Mouse (Mus musculus): Measurements from ENCODE around the gene Kmt2e. TPM values are rescaled to one million over a fixed set of nuclear protein-coding genes. Genes with fewer than 3 reads are reported as not detected.

Kmt2e gene
- polyA plus RNA-seq, 1 experiment from 2014 or later = 91.5 TPM

GRCm38 (mm10) chr5:23420410-23420809 lies 13.8 kb upstream of the Kmt2e start:
- Histone ChIP-seq H3K4me3 (replicated peaks) (no peak overlapping the region), H3K27ac (0 out of 2 replicates have a peak overlapping the region, but pooled peaks have one; percentile 97), H3K36me3 (peaks cover 23% of the 10 kb centered on the region), H3K4me2 (no peak overlapping the region), H3K4me1 (peaks cover 49% of the 10 kb centered on the region), H3K27me3 (no peaks in the 10 kb centered on the region), H3K9me3 (replicated peaks) (no peaks in the 10 kb centered on the region), H3K9ac (no peak overlapping the region)
- ATAC-seq (replicated peaks; ENCODE audit: low FRiP score) = no peak
- WGBS = 36% methylated on average over 1 of the region's 1 CpGs

DNA sequence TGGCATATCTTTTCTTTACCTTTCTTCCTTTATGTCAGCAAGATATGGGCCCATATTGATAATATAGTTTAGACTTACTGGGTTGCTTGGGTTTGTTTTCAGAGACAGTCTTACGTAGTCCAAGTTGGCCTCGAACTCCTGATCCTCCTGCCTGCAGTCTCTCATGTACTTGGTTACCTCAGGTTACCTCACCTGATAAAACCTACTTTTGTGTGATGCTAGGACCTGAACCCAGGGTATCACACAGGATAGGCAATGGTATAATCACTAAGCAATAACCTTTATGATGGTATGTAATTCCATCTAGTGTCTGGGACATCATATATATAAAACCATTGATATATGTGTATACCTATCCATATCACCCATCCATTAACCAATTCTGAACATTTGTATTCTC lies 12.8 kb upstream of the Kmt2e start:
- 91% methylated on average over 2 of the region's 2 CpGs for WGBS

GRCm38 (mm10) chr5:23423036-23423435 lies 11.2 kb upstream of the Kmt2e start:
- peaks cover 36% of the 10 kb centered on the region for H3K36me3 ChIP-seq
- no peaks in the 10 kb centered on the region for H3K27me3 ChIP-seq
- WGBS = 75% methylated on average over 3 of the region's 3 CpGs
- no peak overlapping the region for H3K4me3 ChIP-seq (replicated peaks)
- no peaks in the 10 kb centered on the region for H3K9me3 ChIP-seq (replicated peaks)
- H3K4me2 ChIP-seq = no peak overlapping the region
- no peak for ATAC-seq (replicated peaks; ENCODE audit: low FRiP score)
- H3K4me1 ChIP-seq = peaks cover 33% of the 10 kb centered on the region
- H3K27ac ChIP-seq = no peak overlapping the region
- H3K9ac ChIP-seq = no peak overlapping the region

More for the DNA sequence above, 12.8 kb upstream of the Kmt2e start:
- Histone ChIP-seq H3K4me1 (peaks cover 42% of the 10 kb centered on the region), H3K27me3 (no peaks in the 10 kb centered on the region), H3K36me3 (peaks cover 27% of the 10 kb centered on the region), H3K4me3 (replicated peaks) (no peak overlapping the region), H3K27ac (no peak overlapping the region), H3K4me2 (no peak overlapping the region), H3K9ac (no peak overlapping the region), H3K9me3 (replicated peaks) (no peaks in the 10 kb centered on the region)
- ATAC-seq (replicated peaks; ENCODE audit: low FRiP score) = no peak

DNA sequence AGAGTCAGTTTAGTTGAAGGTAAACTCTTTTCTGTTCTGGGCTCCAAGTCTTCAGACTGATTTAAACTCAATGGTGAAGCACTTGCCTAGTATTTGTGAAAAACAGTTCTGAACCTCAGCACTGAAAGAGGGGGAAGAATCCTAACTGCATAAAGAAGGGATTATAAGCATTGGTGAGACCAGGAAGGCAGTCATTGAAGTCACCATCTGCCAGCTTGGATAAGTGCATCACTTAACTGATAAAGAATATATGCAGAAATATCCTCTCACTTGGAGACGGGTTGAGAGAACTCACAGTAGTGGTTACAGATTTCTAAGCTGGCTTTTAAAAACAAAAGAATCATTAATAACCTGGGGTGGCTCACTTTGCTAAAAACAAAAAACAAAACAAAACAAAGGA lies 6.7 kb upstream of the Kmt2e start:
- ATAC-seq (replicated peaks; ENCODE audit: low FRiP score) = no peak
- Histone ChIP-seq H3K4me3 (replicated peaks) (no peak overlapping the region), H3K27me3 (no peaks in the 10 kb centered on the region), H3K9me3 (replicated peaks) (no peaks in the 10 kb centered on the region), H3K4me1 (peaks cover 31% of the 10 kb centered on the region), H3K27ac (no peak overlapping the region), H3K4me2 (no peak overlapping the region), H3K9ac (no peak overlapping the region), H3K36me3 (peaks cover 33% of the 10 kb centered on the region)
- 71% methylated on average over 1 of the region's 1 CpGs for WGBS

GRCm38 (mm10) chr5:23431070-23431864 lies 3.0 kb upstream of the Kmt2e start:
- no peaks in the 10 kb centered on the region for H3K27me3 ChIP-seq
- peak overlapping the region; percentile 39 for H3K4me3 ChIP-seq (replicated peaks)
- H3K36me3 ChIP-seq = peaks cover 11% of the 10 kb centered on the region
- H3K4me2 ChIP-seq = peak overlapping the region; percentile 80
- WGBS = 14% methylated on average over 10 of the region's 10 CpGs
- peaks cover 28% of the 10 kb centered on the region for H3K4me1 ChIP-seq
- H3K9ac ChIP-seq = no peak overlapping the region
- no peak for ATAC-seq (replicated peaks; ENCODE audit: low FRiP score)
- H3K27ac ChIP-seq = 0 out of 2 replicates have a peak overlapping the region, but pooled peaks have one; percentile 18
- no peaks in the 10 kb centered on the region for H3K9me3 ChIP-seq (replicated peaks)

DNA sequence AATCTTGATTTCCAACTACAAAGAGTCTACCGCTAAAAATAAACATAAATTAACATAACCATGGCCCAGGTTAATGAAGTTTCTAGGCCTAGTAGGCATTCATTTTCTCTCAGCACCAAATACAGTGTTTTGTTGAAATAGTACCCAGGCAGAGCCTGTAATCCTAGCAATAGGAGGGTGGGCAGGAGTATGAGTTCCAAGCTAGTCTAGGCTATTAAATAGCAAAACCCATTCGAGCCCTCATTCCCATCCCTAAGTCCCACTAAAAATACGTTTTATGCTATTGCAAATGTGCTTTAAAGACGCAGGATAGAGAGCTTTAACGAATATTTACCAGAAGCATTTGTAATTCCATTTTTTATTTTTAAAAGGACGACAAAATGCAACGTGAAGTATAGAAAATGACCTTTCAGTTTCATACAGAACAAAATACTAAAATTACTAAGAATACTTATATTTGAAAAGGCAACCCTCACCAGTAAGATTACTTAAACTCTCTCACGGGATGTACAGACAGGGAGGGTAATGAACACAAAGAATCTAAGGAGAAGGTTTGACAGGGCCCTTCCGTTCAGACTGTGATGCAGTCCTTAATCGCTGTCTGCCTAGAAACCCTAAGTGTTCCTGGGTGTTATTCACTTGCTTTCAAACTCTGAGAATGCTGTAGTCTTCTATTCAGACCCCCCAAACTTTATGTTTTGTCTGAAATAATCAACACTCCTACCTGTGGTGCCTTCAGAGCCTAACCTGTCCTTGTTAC lies 2.1 kb upstream of the Kmt2e start:
- H3K36me3 ChIP-seq = peaks cover 4% of the 10 kb centered on the region
- H3K9me3 ChIP-seq (replicated peaks) = no peaks in the 10 kb centered on the region
- peak overlapping the region; percentile 80 for H3K4me2 ChIP-seq
- peak overlapping the region; percentile 97 for H3K9ac ChIP-seq
- no peak for ATAC-seq (replicated peaks; ENCODE audit: low FRiP score)
- H3K4me1 ChIP-seq = peaks cover 33% of the 10 kb centered on the region
- 2% methylated on average over 10 of the region's 10 CpGs for WGBS
- H3K4me3 ChIP-seq (replicated peaks) = peak overlapping the region; percentile 72
- peak overlapping the region; percentile 100 for H3K27ac ChIP-seq
- H3K27me3 ChIP-seq = no peaks in the 10 kb centered on the region

- H3K27ac ChIP-seq = peak overlapping the region; percentile 100
- under 1% methylated on average over 61 of the region's 61 CpGs for WGBS
Observed at GRCm38 (mm10) chr5:23432708-23433645, 1.3 kb upstream of the Kmt2e start.

DNA sequence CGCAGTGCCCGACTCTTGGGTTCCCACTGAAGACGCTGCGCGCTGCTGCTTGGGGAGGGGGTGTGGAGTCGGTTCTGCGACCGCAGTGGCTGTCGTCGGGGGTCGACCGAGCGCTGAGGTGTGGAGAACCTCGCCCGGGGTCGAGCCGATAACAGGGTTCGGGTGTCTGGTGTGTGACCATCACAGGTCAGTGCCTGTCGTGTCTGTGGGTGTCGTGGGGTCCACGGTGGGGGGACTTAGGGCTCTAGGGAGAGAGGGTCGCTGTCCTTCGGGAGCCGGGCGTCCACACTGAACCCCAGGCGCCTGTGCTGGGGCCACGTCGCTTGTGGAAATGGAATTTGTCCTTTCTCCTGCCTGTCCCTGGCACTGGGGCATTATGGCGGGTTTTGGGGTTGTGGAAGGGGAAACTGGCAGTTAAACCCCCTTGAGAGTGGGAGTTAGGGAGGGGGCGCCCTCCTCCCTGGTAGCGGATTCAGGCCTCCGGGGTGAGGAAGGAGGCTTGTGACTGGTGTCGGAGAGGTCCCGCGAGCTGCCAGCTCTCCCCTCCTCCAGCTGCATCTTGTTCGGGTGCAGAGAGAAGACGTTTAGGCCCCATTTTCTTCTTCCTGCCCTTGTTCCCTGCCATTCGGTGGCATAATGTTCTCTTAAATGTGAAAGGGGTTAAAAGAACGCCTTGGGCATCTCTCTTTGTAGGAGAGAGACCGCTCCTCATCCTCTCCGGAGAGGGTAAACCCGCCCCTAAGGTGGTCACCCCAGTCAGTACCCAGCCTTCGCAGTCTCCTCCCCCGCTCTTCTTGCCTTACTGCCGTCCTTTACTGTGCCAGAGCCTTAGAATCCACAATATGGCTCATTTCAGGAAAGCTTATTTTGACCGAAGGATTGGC lies 599 bp downstream of the Kmt2e start:
- peak overlapping the region; percentile 97 for H3K9ac ChIP-seq
- H3K9me3 ChIP-seq (replicated peaks) = no peaks in the 10 kb centered on the region
- peak overlapping the region; percentile 72 for H3K4me3 ChIP-seq (replicated peaks)
- no peaks in the 10 kb centered on the region for H3K36me3 ChIP-seq
- WGBS = under 1% methylated on average over 46 of the region's 46 CpGs
- no peaks in the 10 kb centered on the region for H3K27me3 ChIP-seq
- peaks cover 24% of the 10 kb centered on the region for H3K4me1 ChIP-seq
- peak overlapping the region; percentile 80 for H3K4me2 ChIP-seq
- ATAC-seq (replicated peaks; ENCODE audit: low FRiP score) = peak; percentile 3
- peak overlapping the region; percentile 100 for H3K27ac ChIP-seq

More at GRCm38 (mm10) chr5:23432708-23433645, 1.3 kb upstream of the Kmt2e start:
- Histone ChIP-seq H3K4me2 (peak overlapping the region; percentile 80), H3K27me3 (no peaks in the 10 kb centered on the region), H3K4me3 (replicated peaks) (peak overlapping the region; percentile 72), H3K9ac (peak overlapping the region; percentile 97), H3K9me3 (replicated peaks) (no peaks in the 10 kb centered on the region), H3K4me1 (peaks cover 38% of the 10 kb centered on the region), H3K36me3 (no peaks in the 10 kb centered on the region)
- ATAC-seq (replicated peaks; ENCODE audit: low FRiP score) = peak; percentile 95

DNA sequence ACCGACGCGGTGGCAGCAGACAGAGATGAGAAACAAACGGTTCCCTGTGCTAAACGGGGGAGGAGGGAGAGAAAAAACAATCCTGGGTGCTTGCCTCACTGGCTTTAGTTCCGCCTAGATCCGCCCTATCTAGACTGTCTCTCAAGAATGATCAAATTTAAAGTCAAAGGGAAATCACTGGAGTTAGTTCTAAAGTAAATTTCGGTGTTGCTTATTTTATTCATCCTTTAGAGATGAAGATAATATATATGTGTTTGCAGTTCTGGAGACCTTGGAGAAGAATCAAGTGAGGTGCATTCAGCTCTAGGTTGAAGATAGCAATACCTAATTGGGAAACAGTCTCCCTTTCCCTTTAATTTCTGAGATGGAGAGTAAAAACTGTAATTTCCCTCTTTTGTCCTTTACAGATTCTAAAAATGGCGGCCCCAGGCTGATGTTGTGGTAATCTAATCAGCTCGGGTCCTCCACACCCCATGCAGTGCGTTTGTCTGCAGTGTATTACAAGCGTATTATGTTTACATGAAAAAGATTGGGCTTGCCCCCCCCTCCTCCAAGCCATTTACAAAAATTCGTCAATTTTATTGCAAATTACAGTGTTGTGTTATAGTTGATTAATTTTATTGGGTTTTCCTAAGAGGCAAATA lies 1.4 kb downstream of the Kmt2e start:
- Histone ChIP-seq H3K27ac (peak overlapping the region; percentile 100), H3K9me3 (replicated peaks) (no peaks in the 10 kb centered on the region), H3K4me2 (peak overlapping the region; percentile 80), H3K27me3 (no peaks in the 10 kb centered on the region), H3K36me3 (no peaks in the 10 kb centered on the region), H3K9ac (peak overlapping the region; percentile 97), H3K4me1 (peaks cover 17% of the 10 kb centered on the region), H3K4me3 (replicated peaks) (peak overlapping the region; percentile 72)
- under 1% methylated on average over 13 of the region's 13 CpGs for WGBS
- no peak for ATAC-seq (replicated peaks; ENCODE audit: low FRiP score)

DNA sequence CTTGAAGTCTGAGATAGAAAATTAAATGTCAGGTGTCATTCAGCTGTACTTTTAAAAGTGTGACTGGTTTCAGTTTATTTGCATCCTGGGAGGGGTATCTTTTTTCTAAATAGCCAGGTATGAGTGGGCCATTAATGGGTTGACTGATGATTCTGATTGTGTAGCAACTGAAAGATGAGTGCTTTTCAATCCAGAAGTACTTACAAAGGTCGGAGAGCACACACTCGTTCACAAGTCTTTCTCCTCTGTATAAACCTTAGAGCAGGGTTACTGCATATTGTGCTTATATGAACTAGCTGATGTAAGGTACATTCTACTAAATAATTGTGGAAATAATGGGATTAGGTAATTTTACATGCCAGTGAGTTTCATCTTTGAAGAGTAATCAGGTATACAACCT lies 2.5 kb downstream of the Kmt2e start:
- H3K9ac ChIP-seq = peak overlapping the region; percentile 97

More for the DNA sequence above, 2.5 kb downstream of the Kmt2e start:
- Histone ChIP-seq H3K9me3 (replicated peaks) (no peaks in the 10 kb centered on the region), H3K4me1 (peaks cover 12% of the 10 kb centered on the region), H3K27me3 (no peaks in the 10 kb centered on the region), H3K4me2 (peak overlapping the region; percentile 80), H3K27ac (no peak overlapping the region), H3K36me3 (no peaks in the 10 kb centered on the region), H3K4me3 (replicated peaks) (peak overlapping the region; percentile 72)
- no peak for ATAC-seq (replicated peaks; ENCODE audit: low FRiP score)
- 15% methylated on average over 2 of the region's 2 CpGs for WGBS

Measured in kidney, embryonic 15.5 days (tissue).